Mouse (Mus musculus): ENCODE measurements at regions not wholly inside any gene's neighbourhood (a gene's known extent, or its start where the extent isn't known, plus 50 kb on each side); places are given as distances from the start of the nearest gene placed in this dataset.

GRCm38 (mm10) chr13:80502927-80503326 is 380.3 kb upstream of the Arrdc3 start:
- Histone ChIP-seq H3K9ac (no peak overlapping the region), H3K4me3 (ENCODE audit: low read depth, low read length) (no peak overlapping the region), H3K4me1 (ENCODE audit: insufficient read depth) (no peaks in the 10 kb centered on the region), H3K36me3 (ENCODE audit: insufficient read depth) (no peaks in the 10 kb centered on the region), H3K27me3 (ENCODE audit: insufficient read depth, low read length) (no peaks in the 10 kb centered on the region), H3K27ac (ENCODE audit: low read depth) (no peak overlapping the region), H3K9me3 (ENCODE audit: low read depth, low read length) (no peaks in the 10 kb centered on the region), H3K4me2 (no peak overlapping the region)
- ATAC-seq (ENCODE audit: insufficient read depth) (no peak), DNase-seq (no peak)
- no peak for TF ChIP-seq CTCF (IDR thresholded peaks at IDR 0.05; ENCODE audit: low read depth)
- 78% methylated on average over 1 of the region's 1 CpGs for WGBS

GRCm38 (mm10) chr13:80514171-80514981 is 368.8 kb upstream of the Arrdc3 start:
- DNase-seq (no peak), ATAC-seq (ENCODE audit: insufficient read depth) (no peak)
- Histone ChIP-seq H3K4me2 (no peak overlapping the region), H3K27me3 (ENCODE audit: insufficient read depth, low read length) (no peaks in the 10 kb centered on the region), H3K4me1 (ENCODE audit: insufficient read depth) (no peaks in the 10 kb centered on the region), H3K9me3 (ENCODE audit: low read depth, low read length) (no peaks in the 10 kb centered on the region), H3K36me3 (ENCODE audit: insufficient read depth) (no peaks in the 10 kb centered on the region), H3K9ac (no peak overlapping the region), H3K4me3 (ENCODE audit: low read depth, low read length) (no peak overlapping the region), H3K27ac (ENCODE audit: low read depth) (no peak overlapping the region)
- WGBS, result 61% methylated on average over 3 of the region's 3 CpGs
- no peak for TF ChIP-seq CTCF (IDR thresholded peaks at IDR 0.05; ENCODE audit: low read depth)

GRCm38 (mm10) chr13:80514982-80515253 is 368.3 kb upstream of the Arrdc3 start:
- H3K4me2 ChIP-seq, result no peak overlapping the region
- no peak for TF ChIP-seq CTCF (IDR thresholded peaks at IDR 0.05; ENCODE audit: low read depth)
- no peaks in the 10 kb centered on the region for H3K27me3 ChIP-seq (ENCODE audit: insufficient read depth, low read length)
- no peaks in the 10 kb centered on the region for H3K36me3 ChIP-seq (ENCODE audit: insufficient read depth)
- no peak overlapping the region for H3K9ac ChIP-seq
- H3K4me3 ChIP-seq (ENCODE audit: low read depth, low read length), result no peak overlapping the region
- ATAC-seq (ENCODE audit: insufficient read depth) (no peak), DNase-seq (no peak)
- no peaks in the 10 kb centered on the region for H3K4me1 ChIP-seq (ENCODE audit: insufficient read depth)
- H3K9me3 ChIP-seq (ENCODE audit: low read depth, low read length), result no peaks in the 10 kb centered on the region
- 42% methylated on average over 4 of the region's 4 CpGs for WGBS
- no peak overlapping the region for H3K27ac ChIP-seq (ENCODE audit: low read depth)

- Histone ChIP-seq H3K4me3 (ENCODE audit: low read depth, low read length) (no peak overlapping the region), H3K36me3 (ENCODE audit: insufficient read depth) (no peaks in the 10 kb centered on the region), H3K4me2 (no peak overlapping the region), H3K9me3 (ENCODE audit: low read depth, low read length) (no peaks in the 10 kb centered on the region), H3K27ac (ENCODE audit: low read depth) (no peak overlapping the region), H3K27me3 (ENCODE audit: insufficient read depth, low read length) (no peaks in the 10 kb centered on the region), H3K9ac (no peak overlapping the region), H3K4me1 (ENCODE audit: insufficient read depth) (no peaks in the 10 kb centered on the region)
- ATAC-seq (ENCODE audit: insufficient read depth) (no peak), DNase-seq (no peak)
- WGBS, result 63% methylated on average over 1 of the region's 1 CpGs
- 0 out of 2 replicates have a peak, but pooled peaks have one; percentile 8 for TF ChIP-seq CTCF (IDR thresholded peaks at IDR 0.05; ENCODE audit: low read depth)
These were observed 364.3 kb upstream of the Arrdc3 start for GRCm38 (mm10) chr13:80518836-80519235.

- Histone ChIP-seq H3K9me3 (ENCODE audit: low read depth, low read length) (no peaks in the 10 kb centered on the region), H3K4me1 (ENCODE audit: insufficient read depth) (no peaks in the 10 kb centered on the region), H3K4me2 (no peak overlapping the region), H3K9ac (no peak overlapping the region), H3K27ac (ENCODE audit: low read depth) (no peak overlapping the region), H3K27me3 (ENCODE audit: insufficient read depth, low read length) (no peaks in the 10 kb centered on the region), H3K36me3 (ENCODE audit: insufficient read depth) (no peaks in the 10 kb centered on the region), H3K4me3 (ENCODE audit: low read depth, low read length) (no peak overlapping the region)
- no peak for TF ChIP-seq CTCF (IDR thresholded peaks at IDR 0.05; ENCODE audit: low read depth)
- no peak for ATAC-seq (ENCODE audit: insufficient read depth)
- no peak for DNase-seq
- WGBS, result 60% methylated on average over 4 of the region's 4 CpGs
These were observed 363.4 kb upstream of the Arrdc3 start for GRCm38 (mm10) chr13:80519792-80520191.

- TF ChIP-seq CTCF (IDR thresholded peaks at IDR 0.05; ENCODE audit: low read depth), result no peak
- ATAC-seq (ENCODE audit: insufficient read depth), result peak; percentile 63
- no peak overlapping the region for H3K9ac ChIP-seq
- 76% methylated on average over 1 of the region's 1 CpGs for WGBS
- no peak overlapping the region for H3K4me3 ChIP-seq (ENCODE audit: low read depth, low read length)
- peak overlapping the region; percentile 24; the same call in 1 of the 2 replicates for H3K27ac ChIP-seq (ENCODE audit: low read depth)
- DNase-seq, result peak; percentile 49
- no peaks in the 10 kb centered on the region for H3K4me1 ChIP-seq (ENCODE audit: insufficient read depth)
- H3K36me3 ChIP-seq (ENCODE audit: insufficient read depth), result no peaks in the 10 kb centered on the region
- H3K4me2 ChIP-seq, result no peak overlapping the region
- no peaks in the 10 kb centered on the region for H3K9me3 ChIP-seq (ENCODE audit: low read depth, low read length)
- no peaks in the 10 kb centered on the region for H3K27me3 ChIP-seq (ENCODE audit: insufficient read depth, low read length)
These were observed 347.3 kb upstream of the Arrdc3 start for GRCm38 (mm10) chr13:80535755-80536350.

- TF ChIP-seq CTCF (IDR thresholded peaks at IDR 0.05; ENCODE audit: low read depth), result no peak
- DNase-seq (no peak), ATAC-seq (ENCODE audit: insufficient read depth) (no peak)
- no peak overlapping the region for H3K4me3 ChIP-seq (ENCODE audit: low read depth, low read length)
- no peaks in the 10 kb centered on the region for H3K27me3 ChIP-seq (ENCODE audit: insufficient read depth, low read length)
- no peaks in the 10 kb centered on the region for H3K4me1 ChIP-seq (ENCODE audit: insufficient read depth)
- H3K9me3 ChIP-seq (ENCODE audit: low read depth, low read length), result no peaks in the 10 kb centered on the region
- no peaks in the 10 kb centered on the region for H3K36me3 ChIP-seq (ENCODE audit: insufficient read depth)
- no peak overlapping the region for H3K27ac ChIP-seq (ENCODE audit: low read depth)
- no peak overlapping the region for H3K4me2 ChIP-seq
- WGBS, result 28% methylated on average over 1 of the region's 1 CpGs
- H3K9ac ChIP-seq, result no peak overlapping the region
These were observed 338.2 kb upstream of the Arrdc3 start for GRCm38 (mm10) chr13:80544951-80545350.

Data from lung, embryonic 14.5 days (tissue).